Mouse (Mus musculus) neural tube, embryonic 14.5 days (tissue): ENCODE data around the gene Ccdc163. TPM values are rescaled to one million over a fixed set of nuclear protein-coding genes. Genes with fewer than 3 reads are reported as not detected.
A peak's percentile ranks its signal among the peaks of the same experiment; 100 is the strongest.

Source experiments
- ATAC-seq: fragments of 200-750 bp; cut with Nextera tagmentation; 2 replicates; pipeline ENCODE4 v1.8.0; 2017; ENCODE audit warnings: low read depth, mild to moderate bottlenecking, moderate TSS enrichment, moderate library complexity
- H3K27ac ChIP-seq: fragments of 300-500 bp; sonication (generic); 2 replicates; pipeline ENCODE4 v1.5.1; 2014; ENCODE audit warnings: low read depth, mild to moderate bottlenecking, control low read depth, low read length, moderate library complexity, mixed read lengths
- H3K27me3 ChIP-seq: fragments of 300-500 bp; sonication (generic); 2 replicates; pipeline ENCODE4 v1.6.1; 2014; ENCODE audit warnings: low read length; ENCODE audit not compliant: control insufficient read depth, insufficient read depth
- H3K36me3 ChIP-seq: fragments of 300-500 bp; sonication (generic); 2 replicates; pipeline ENCODE4 v1.6.1; 2014; ENCODE audit warnings: low read length, mixed read lengths; ENCODE audit not compliant: control insufficient read depth, insufficient read depth
- H3K4me1 ChIP-seq: fragments of 300-500 bp; sonication (generic); 2 replicates; pipeline ENCODE4 v1.6.1; 2014; ENCODE audit warnings: low read length; ENCODE audit not compliant: control insufficient read depth, insufficient read depth
- H3K4me2 ChIP-seq: fragments of 300-500 bp; sonication (generic); 2 replicates; pipeline ENCODE4 v1.6.1; 2014; ENCODE audit warnings: mild to moderate bottlenecking, low read depth, low read length, control low read depth
- H3K4me3 ChIP-seq: fragments of 300-500 bp; sonication (generic); 2 replicates; pipeline ENCODE4 v1.5.1; 2014; ENCODE audit warnings: low read depth, low read length, control low read depth, mixed read lengths
- H3K9ac ChIP-seq: fragments of 300-500 bp; sonication (generic); replicated peaks from 2 replicates; pipeline ENCODE4 v1.6.1; 2014; ENCODE audit warnings: low read depth, mild to moderate bottlenecking, control low read depth, low read length, mixed read lengths
- H3K9me3 ChIP-seq: fragments of 300-500 bp; sonication (generic); 2 replicates; pipeline ENCODE4 v1.6.1; 2016; ENCODE audit warnings: low read length; ENCODE audit not compliant: control insufficient read depth
- WGBS: fragments of 180-500 bp; shearing (Covaris S2); extraction: QIAGEN DNeasy Blood & Tissue Kit; methylation state at CpG from one replicate; pipeline ENCODE4 v1.1.7; 2014; 5-methylcytosine and 5-hydroxymethylcytosine counted together
- polyA plus RNA-seq: library from polyadenylated mRNA; unstranded; fragments of >200 nt; fragmentation: Nextera tagmentation; extraction: Ambion mirVana; gene quantifications from 2 replicates; pipeline ENCODE4 v1.2.1, GENCODE M21; 2014

Gene Ccdc163
- polyA plus RNA-seq, 1 experiment from 2014 or later = 9.0 TPM

GRCm38 (mm10) chr4:116777079-116777478 lies 68.8 kb downstream of the Ccdc163 start:
- Histone ChIP-seq H3K27ac (no peak overlapping the region), H3K4me1 (0 out of 2 replicates have a peak, but pooled peaks cover under 1% of the 10 kb centered on the region), H3K27me3 (no peaks in the 10 kb centered on the region), H3K4me2 (no peak overlapping the region), H3K9ac (no peak overlapping the region), H3K9me3 (no peaks in the 10 kb centered on the region), H3K4me3 (no peak overlapping the region), H3K36me3 (no peaks in the 10 kb centered on the region)
- 89% methylated on average over 3 of the region's 3 CpGs for WGBS
- ATAC-seq = no peak

- Histone ChIP-seq H3K4me2 (no peak overlapping the region), H3K9me3 (no peaks in the 10 kb centered on the region), H3K4me1 (0 out of 2 replicates have a peak, but pooled peaks cover 4% of the 10 kb centered on the region), H3K9ac (no peak overlapping the region), H3K4me3 (no peak overlapping the region), H3K27ac (no peak overlapping the region), H3K27me3 (no peaks in the 10 kb centered on the region), H3K36me3 (no peaks in the 10 kb centered on the region)
- WGBS = 74% methylated on average over 2 of the region's 2 CpGs
- no peak for ATAC-seq
Measured at GRCm38 (mm10) chr4:116780541-116780940, 72.2 kb downstream of the Ccdc163 start.

GRCm38 (mm10) chr4:116781366-116781765 lies 73.1 kb downstream of the Ccdc163 start:
- no peak overlapping the region for H3K27ac ChIP-seq

GRCm38 (mm10) chr4:116782171-116782570 lies 73.9 kb downstream of the Ccdc163 start:
- WGBS = 7% methylated on average over 8 of the region's 8 CpGs
- Histone ChIP-seq H3K27ac (no peak overlapping the region), H3K9me3 (peaks cover 3% of the 10 kb centered on the region; the same call in 1 of the 2 replicates), H3K4me3 (no peak overlapping the region), H3K4me2 (no peak overlapping the region), H3K27me3 (no peaks in the 10 kb centered on the region), H3K4me1 (0 out of 2 replicates have a peak, but pooled peaks cover 4% of the 10 kb centered on the region), H3K9ac (no peak overlapping the region), H3K36me3 (no peaks in the 10 kb centered on the region)
- ATAC-seq = no peak

More at GRCm38 (mm10) chr4:116781366-116781765, 73.1 kb downstream of the Ccdc163 start:
- H3K9me3 ChIP-seq = no peaks in the 10 kb centered on the region
- no peaks in the 10 kb centered on the region for H3K27me3 ChIP-seq
- H3K9ac ChIP-seq = no peak overlapping the region
- ATAC-seq = no peak
- no peak overlapping the region for H3K4me3 ChIP-seq
- WGBS = 11% methylated on average over 2 of the region's 2 CpGs
- 0 out of 2 replicates have a peak, but pooled peaks cover 4% of the 10 kb centered on the region for H3K4me1 ChIP-seq
- no peak overlapping the region for H3K4me2 ChIP-seq
- H3K36me3 ChIP-seq = no peaks in the 10 kb centered on the region

- Histone ChIP-seq H3K4me3 (no peak overlapping the region), H3K27me3 (no peaks in the 10 kb centered on the region), H3K36me3 (no peaks in the 10 kb centered on the region), H3K4me2 (no peak overlapping the region), H3K4me1 (0 out of 2 replicates have a peak, but pooled peaks cover 4% of the 10 kb centered on the region), H3K27ac (no peak overlapping the region), H3K9ac (no peak overlapping the region), H3K9me3 (peaks cover 3% of the 10 kb centered on the region; the same call in 1 of the 2 replicates)
- WGBS = 92% methylated on average over 1 of the region's 1 CpGs
- ATAC-seq = no peak
Measured at GRCm38 (mm10) chr4:116786587-116786986, 78.3 kb downstream of the Ccdc163 start.

- Histone ChIP-seq H3K4me3 (no peak overlapping the region), H3K27me3 (no peaks in the 10 kb centered on the region), H3K36me3 (no peaks in the 10 kb centered on the region), H3K9me3 (peaks cover 3% of the 10 kb centered on the region; the same call in 1 of the 2 replicates), H3K9ac (no peak overlapping the region), H3K4me2 (no peak overlapping the region), H3K4me1 (no peaks in the 10 kb centered on the region), H3K27ac (no peak overlapping the region)
- no peak for ATAC-seq
- 46% methylated on average over 7 of the region's 7 CpGs for WGBS
Measured at GRCm38 (mm10) chr4:116787985-116788760, 79.9 kb downstream of the Ccdc163 start.

- no peak overlapping the region for H3K4me3 ChIP-seq
- no peak overlapping the region for H3K4me2 ChIP-seq
- no peaks in the 10 kb centered on the region for H3K36me3 ChIP-seq
- peaks cover 3% of the 10 kb centered on the region; the same call in 1 of the 2 replicates for H3K9me3 ChIP-seq
- H3K27me3 ChIP-seq = no peaks in the 10 kb centered on the region
- ATAC-seq = peak; percentile 56; the same call in 1 of the 2 replicates
- no peaks in the 10 kb centered on the region for H3K4me1 ChIP-seq
- no peak overlapping the region for H3K27ac ChIP-seq
- H3K9ac ChIP-seq = no peak overlapping the region
- whole genome bisulfite sequencing = 7% methylated on average over 3 of the region's 3 CpGs
Measured at GRCm38 (mm10) chr4:116788956-116789355, 80.6 kb downstream of the Ccdc163 start.

- H3K27me3 ChIP-seq = no peaks in the 10 kb centered on the region
- no peaks in the 10 kb centered on the region for H3K9me3 ChIP-seq
- no peaks in the 10 kb centered on the region for H3K36me3 ChIP-seq
- H3K4me3 ChIP-seq = no peak overlapping the region
- H3K4me1 ChIP-seq = no peaks in the 10 kb centered on the region
- H3K27ac ChIP-seq = no peak overlapping the region
- 86% methylated on average over 8 of the region's 8 CpGs for WGBS
- no peak overlapping the region for H3K9ac ChIP-seq
- no peak overlapping the region for H3K4me2 ChIP-seq
- no peak for ATAC-seq
Measured at GRCm38 (mm10) chr4:116792453-116792852, 84.1 kb downstream of the Ccdc163 start.

- no peak overlapping the region for H3K27ac ChIP-seq
- H3K9me3 ChIP-seq = no peaks in the 10 kb centered on the region
- no peak overlapping the region for H3K9ac ChIP-seq
- no peaks in the 10 kb centered on the region for H3K36me3 ChIP-seq
- no peak overlapping the region for H3K4me3 ChIP-seq
- H3K4me2 ChIP-seq = no peak overlapping the region
- no peak for ATAC-seq
- WGBS = 84% methylated on average over 2 of the region's 2 CpGs
- no peaks in the 10 kb centered on the region for H3K27me3 ChIP-seq
- H3K4me1 ChIP-seq = no peaks in the 10 kb centered on the region
Measured at GRCm38 (mm10) chr4:116794273-116794672, 86.0 kb downstream of the Ccdc163 start.
